Mouse (Mus musculus) left cerebral cortex, adult 11 months (tissue): ENCODE results near the gene Plac1.
"Not testable (repeated sequence)": the region's sequence is repeated elsewhere in the genome, so short reads cannot be mapped to it uniquely, and the experiment has no call there.

Source experiments
- DNase-seq: peaks from one replicate; pipeline ENCODE4 v3.0.0; 2022; ENCODE audit warnings: low spot score

Plac1 gene

GRCm38 (mm10) chrX:53046033-53046432, 193.9 kb downstream of the Plac1 start:
- DNase-seq, result no peak

- DNase-seq, result no peak
Observed at GRCm38 (mm10) chrX:53045187-53045903, 194.6 kb downstream of the Plac1 start.

GRCm38 (mm10) chrX:53041006-53041405, 198.9 kb downstream of the Plac1 start:
- no peak for DNase-seq

GRCm38 (mm10) chrX:53040138-53040537, 199.8 kb downstream of the Plac1 start:
- DNase-seq, result no peak

- DNase-seq, result no peak
Observed at GRCm38 (mm10) chrX:53039651-53040050, 200.3 kb downstream of the Plac1 start.

GRCm38 (mm10) chrX:53038194-53038593, 201.7 kb downstream of the Plac1 start:
- no peak for DNase-seq

- no peak for DNase-seq
Observed at GRCm38 (mm10) chrX:53029559-53029958, 210.4 kb downstream of the Plac1 start.

GRCm38 (mm10) chrX:53025471-53026223, 214.3 kb downstream of the Plac1 start:
- DNase-seq, result no peak

- not testable (repeated sequence) for DNase-seq
Observed at GRCm38 (mm10) chrX:53024268-53024667, 215.6 kb downstream of the Plac1 start.

- no peak for DNase-seq
Observed at GRCm38 (mm10) chrX:53023021-53023420, 216.9 kb downstream of the Plac1 start.
